Mouse (Mus musculus): ENCODE measurements around the gene Drc1. TPM values are rescaled to one million over a fixed set of nuclear protein-coding genes. Genes with fewer than 3 reads are reported as not detected.

Drc1 gene
- 3.3 and 3.7 TPM in 2 replicates for polyA plus RNA-seq (2014; fragmentation: Nextera tagmentation; extraction: Ambion mirVana)

GRCm38 (mm10) chr5:30281291-30281732 is at the start of gene Drc1:
TSS of gene Drc1 (plus strand) at chr5:30281388.
- WGBS: 3% methylated on average over 26 of the region's 26 CpGs

DNA sequence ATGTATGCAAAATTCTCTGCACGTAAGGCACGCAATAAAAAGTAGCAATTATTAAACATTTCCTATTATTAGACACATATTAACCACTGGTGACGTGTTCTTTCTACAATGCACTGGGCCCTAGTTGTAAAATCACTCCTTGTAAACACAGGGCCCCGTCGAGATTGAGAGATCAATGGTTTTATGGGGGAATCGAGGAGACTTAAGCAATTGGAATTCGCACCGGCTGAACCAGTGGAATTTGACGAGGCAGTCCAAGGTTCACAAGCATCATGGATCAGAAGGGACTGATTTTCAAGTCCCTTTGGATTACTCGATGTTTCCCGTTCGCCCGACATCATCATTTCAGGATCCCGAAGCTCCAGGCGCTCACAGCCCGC is 49.3 kb upstream of the Drc1 start:
- H3K4me2 ChIP-seq (ENCODE audit: low read depth, low read length): peak overlapping the region; percentile 85
- WGBS: 37% methylated on average over 16 of the region's 16 CpGs
- H3K36me3 ChIP-seq (ENCODE audit: control insufficient read depth, insufficient read depth, low read length): no peaks in the 10 kb centered on the region
- H3K9me3 ChIP-seq (ENCODE audit: control insufficient read depth, low read length): no peaks in the 10 kb centered on the region
- H3K9ac ChIP-seq (replicated peaks; ENCODE audit: low read depth, low read length): peak overlapping the region; percentile 70
- H3K27me3 ChIP-seq (ENCODE audit: control insufficient read depth, insufficient read depth, low read length): no peaks in the 10 kb centered on the region
- H3K27ac ChIP-seq (ENCODE audit: low read depth, low read length): peak overlapping the region; percentile 89
- H3K4me1 ChIP-seq (ENCODE audit: control insufficient read depth, insufficient read depth, low read length): peaks cover 23% of the 10 kb centered on the region
- peak overlapping the region; percentile 73 for H3K4me3 ChIP-seq (ENCODE audit: low read depth, low read length)
- no peak for ATAC-seq (ENCODE audit: low read depth)

More at GRCm38 (mm10) chr5:30281291-30281732, at the start of gene Drc1:
- Histone ChIP-seq H3K4me3 (ENCODE audit: low read depth, low read length) (peak within 1 kb of the TSS; percentile 46), H3K4me1 (ENCODE audit: control insufficient read depth, insufficient read depth, low read length) (peaks cover 3% of the 10 kb centered on the region; the same call in 1 of the 2 replicates), H3K9ac (replicated peaks; ENCODE audit: low read depth, low read length) (peak within 1 kb of the TSS; percentile 60), H3K4me2 (ENCODE audit: low read depth, low read length) (peak within 1 kb of the TSS; percentile 56), H3K27ac (ENCODE audit: low read depth, low read length) (no peak within 1 kb of the TSS), H3K9me3 (ENCODE audit: control insufficient read depth, low read length) (no peaks in the 10 kb centered on the region), H3K27me3 (ENCODE audit: control insufficient read depth, insufficient read depth, low read length) (no peaks in the 10 kb centered on the region), H3K36me3 (ENCODE audit: control insufficient read depth, insufficient read depth, low read length) (no peaks in the 10 kb centered on the region)
- peak; percentile 95 for ATAC-seq (ENCODE audit: low read depth)

DNA sequence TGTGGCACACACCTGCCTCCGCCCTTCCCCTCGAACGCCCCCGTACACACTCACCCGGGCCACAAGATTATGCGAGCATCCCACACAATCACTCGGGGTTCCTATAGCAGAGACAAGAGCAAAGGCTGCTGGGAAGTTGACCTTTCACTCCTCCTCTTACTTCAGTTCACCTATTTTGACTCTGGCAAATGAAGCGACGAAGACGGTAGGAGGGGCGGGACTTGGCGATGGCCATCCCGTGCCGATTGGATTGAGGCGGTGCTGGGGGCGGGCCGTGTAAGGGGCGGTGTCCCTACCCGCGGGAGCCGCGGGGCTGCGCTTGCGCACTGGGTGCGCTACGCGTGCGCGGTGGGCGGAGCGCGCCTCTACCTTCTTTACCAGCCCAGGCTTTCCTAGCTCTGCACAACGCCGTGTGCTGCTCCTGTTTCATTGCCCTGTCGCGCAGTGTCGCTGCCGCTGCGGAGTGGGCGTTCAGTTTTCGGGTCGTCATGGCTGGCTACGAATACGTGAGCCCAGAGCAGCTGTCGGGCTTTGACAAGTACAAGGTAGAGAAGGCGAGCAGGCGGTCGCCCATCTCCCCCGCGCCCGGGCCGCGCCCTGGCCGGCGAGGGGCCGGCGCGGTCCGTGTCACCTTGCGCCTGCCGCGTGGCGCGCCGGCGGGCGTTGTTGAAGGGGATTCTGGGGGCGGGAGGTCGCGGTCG is 48.8 kb upstream of the Drc1 start, which contains the start of gene Selenoi:
Gene Selenoi (plus strand): TSS at position 311 of the 701 bp plus-strand sequence.
- H3K27me3 ChIP-seq (ENCODE audit: control insufficient read depth, insufficient read depth, low read length): no peaks in the 10 kb centered on the region
- H3K4me1 ChIP-seq (ENCODE audit: control insufficient read depth, insufficient read depth, low read length): peaks cover 23% of the 10 kb centered on the region
- no peaks in the 10 kb centered on the region for H3K36me3 ChIP-seq (ENCODE audit: control insufficient read depth, insufficient read depth, low read length)
- peak within 1 kb of the TSS; percentile 73 for H3K4me3 ChIP-seq (ENCODE audit: low read depth, low read length)
- H3K9ac ChIP-seq (replicated peaks; ENCODE audit: low read depth, low read length): peak within 1 kb of the TSS; percentile 70
- ATAC-seq (ENCODE audit: low read depth): peak; percentile 99
- H3K4me2 ChIP-seq (ENCODE audit: low read depth, low read length): peak within 1 kb of the TSS; percentile 85
- H3K27ac ChIP-seq (ENCODE audit: low read depth, low read length): peak within 1 kb of the TSS; percentile 89
- whole genome bisulfite sequencing: 2% methylated on average over 65 of the region's 71 CpGs
- H3K9me3 ChIP-seq (ENCODE audit: control insufficient read depth, low read length): no peaks in the 10 kb centered on the region

DNA sequence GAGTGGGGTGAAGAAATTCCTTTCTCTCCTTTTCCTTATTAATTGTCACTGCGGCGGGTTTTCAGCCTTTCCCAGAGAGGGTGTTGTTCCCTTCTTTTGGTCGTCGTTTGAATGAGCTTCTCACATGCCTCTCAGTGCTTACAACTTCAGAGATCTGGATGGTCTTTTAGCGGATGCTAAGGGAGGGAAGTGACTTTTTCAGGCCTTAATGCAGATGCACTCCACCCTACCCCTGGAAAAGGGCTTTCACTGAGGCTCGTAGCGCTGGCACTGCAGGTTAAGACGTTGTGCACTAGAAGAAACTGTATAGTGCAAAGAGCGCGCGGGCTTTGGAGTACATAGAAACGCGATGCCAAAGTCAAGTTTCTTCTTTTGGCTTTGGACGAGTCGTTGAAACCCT is 48.1 kb upstream of the Drc1 start:
- Histone ChIP-seq H3K4me3 (ENCODE audit: low read depth, low read length) (peak overlapping the region; percentile 73), H3K27me3 (ENCODE audit: control insufficient read depth, insufficient read depth, low read length) (no peaks in the 10 kb centered on the region), H3K4me1 (ENCODE audit: control insufficient read depth, insufficient read depth, low read length) (peaks cover 23% of the 10 kb centered on the region), H3K9me3 (ENCODE audit: control insufficient read depth, low read length) (no peaks in the 10 kb centered on the region), H3K4me2 (ENCODE audit: low read depth, low read length) (peak overlapping the region; percentile 85), H3K36me3 (ENCODE audit: control insufficient read depth, insufficient read depth, low read length) (no peaks in the 10 kb centered on the region), H3K9ac (replicated peaks; ENCODE audit: low read depth, low read length) (peak overlapping the region; percentile 69), H3K27ac (ENCODE audit: low read depth, low read length) (peak overlapping the region; percentile 89)
- WGBS: 2% methylated on average over 15 of the region's 15 CpGs
- 0 out of 2 replicates have a peak, but pooled peaks have one; percentile 0 for ATAC-seq (ENCODE audit: low read depth)

DNA sequence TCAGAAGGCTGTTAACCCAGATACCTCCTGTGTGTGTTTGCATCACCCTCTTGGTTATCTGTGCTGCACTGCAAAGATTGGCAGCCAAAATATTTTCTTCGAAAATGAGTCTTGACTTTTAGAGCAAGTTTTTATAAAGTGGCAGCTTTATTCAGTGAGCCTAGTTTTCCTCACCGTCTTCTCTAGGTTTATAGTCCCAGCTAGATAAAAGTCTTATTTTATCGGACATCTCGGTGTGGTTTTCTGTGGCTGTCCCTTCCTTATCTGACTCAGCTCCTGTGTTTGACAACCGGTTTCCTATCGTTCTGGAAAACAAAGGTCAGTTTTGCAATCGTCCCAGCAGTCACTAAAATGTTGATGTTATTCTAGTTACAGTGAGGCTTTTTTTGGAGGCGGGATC is 47.2 kb upstream of the Drc1 start:
- H3K4me1 ChIP-seq (ENCODE audit: control insufficient read depth, insufficient read depth, low read length): peaks cover 23% of the 10 kb centered on the region
- peak overlapping the region; percentile 73 for H3K4me3 ChIP-seq (ENCODE audit: low read depth, low read length)
- no peaks in the 10 kb centered on the region for H3K9me3 ChIP-seq (ENCODE audit: control insufficient read depth, low read length)
- H3K27ac ChIP-seq (ENCODE audit: low read depth, low read length): no peak overlapping the region
- H3K36me3 ChIP-seq (ENCODE audit: control insufficient read depth, insufficient read depth, low read length): no peaks in the 10 kb centered on the region
- WGBS: 69% methylated on average over 8 of the region's 8 CpGs
- peak overlapping the region; percentile 69; the same call in 1 of the 2 replicates for H3K9ac ChIP-seq (replicated peaks; ENCODE audit: low read depth, low read length)
- peak overlapping the region; percentile 85 for H3K4me2 ChIP-seq (ENCODE audit: low read depth, low read length)
- ATAC-seq (ENCODE audit: low read depth): no peak
- H3K27me3 ChIP-seq (ENCODE audit: control insufficient read depth, insufficient read depth, low read length): no peaks in the 10 kb centered on the region

DNA sequence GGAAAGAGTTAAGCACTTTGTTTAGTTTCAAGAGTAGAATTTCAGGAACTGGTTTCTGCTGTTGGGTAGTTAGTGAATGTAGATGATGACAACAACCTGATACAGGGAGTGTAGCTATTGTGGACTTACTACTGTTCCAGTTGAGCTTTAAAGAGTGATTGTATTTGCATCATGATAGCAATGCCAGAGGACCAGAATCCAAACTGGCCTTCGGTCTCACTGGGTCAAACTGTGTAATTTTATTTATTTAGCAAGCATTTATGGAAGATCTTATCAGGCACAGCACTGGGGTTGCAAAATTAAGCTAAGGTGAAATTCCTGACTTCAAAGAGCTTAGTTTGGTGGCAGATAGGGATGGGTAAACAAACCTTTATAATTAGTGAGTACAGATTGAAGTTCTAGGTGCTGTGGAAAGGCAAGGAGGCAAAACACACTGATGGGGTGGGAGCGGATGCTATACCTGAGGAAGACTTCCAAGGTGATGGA is 45.5 kb upstream of the Drc1 start:
- no peak for ATAC-seq (ENCODE audit: low read depth)
- H3K9me3 ChIP-seq (ENCODE audit: control insufficient read depth, low read length): no peaks in the 10 kb centered on the region
- no peak overlapping the region for H3K27ac ChIP-seq (ENCODE audit: low read depth, low read length)
- H3K4me3 ChIP-seq (ENCODE audit: low read depth, low read length): no peak overlapping the region
- WGBS: 97% methylated on average over 2 of the region's 2 CpGs
- no peak overlapping the region for H3K4me2 ChIP-seq (ENCODE audit: low read depth, low read length)
- peaks cover 23% of the 10 kb centered on the region for H3K4me1 ChIP-seq (ENCODE audit: control insufficient read depth, insufficient read depth, low read length)
- H3K27me3 ChIP-seq (ENCODE audit: control insufficient read depth, insufficient read depth, low read length): no peaks in the 10 kb centered on the region
- no peaks in the 10 kb centered on the region for H3K36me3 ChIP-seq (ENCODE audit: control insufficient read depth, insufficient read depth, low read length)
- no peak overlapping the region for H3K9ac ChIP-seq (replicated peaks; ENCODE audit: low read depth, low read length)

- Histone ChIP-seq H3K4me2 (ENCODE audit: low read depth, low read length) (no peak overlapping the region), H3K9me3 (ENCODE audit: control insufficient read depth, low read length) (no peaks in the 10 kb centered on the region), H3K4me1 (ENCODE audit: control insufficient read depth, insufficient read depth, low read length) (peaks cover 18% of the 10 kb centered on the region), H3K9ac (replicated peaks; ENCODE audit: low read depth, low read length) (no peak overlapping the region), H3K36me3 (ENCODE audit: control insufficient read depth, insufficient read depth, low read length) (no peaks in the 10 kb centered on the region), H3K27me3 (ENCODE audit: control insufficient read depth, insufficient read depth, low read length) (no peaks in the 10 kb centered on the region), H3K27ac (ENCODE audit: low read depth, low read length) (no peak overlapping the region), H3K4me3 (ENCODE audit: low read depth, low read length) (no peak overlapping the region)
- no peak for ATAC-seq (ENCODE audit: low read depth)
- WGBS: 96% methylated on average over 5 of the region's 5 CpGs
Measured at GRCm38 (mm10) chr5:30238533-30238932, 42.7 kb upstream of the Drc1 start.

GRCm38 (mm10) chr5:30240552-30240951 is 40.6 kb upstream of the Drc1 start:
- Histone ChIP-seq H3K4me2 (ENCODE audit: low read depth, low read length) (no peak overlapping the region), H3K9ac (replicated peaks; ENCODE audit: low read depth, low read length) (no peak overlapping the region), H3K27me3 (ENCODE audit: control insufficient read depth, insufficient read depth, low read length) (no peaks in the 10 kb centered on the region), H3K36me3 (ENCODE audit: control insufficient read depth, insufficient read depth, low read length) (no peaks in the 10 kb centered on the region), H3K9me3 (ENCODE audit: control insufficient read depth, low read length) (no peaks in the 10 kb centered on the region), H3K4me1 (ENCODE audit: control insufficient read depth, insufficient read depth, low read length) (peaks cover 12% of the 10 kb centered on the region; the same call in 1 of the 2 replicates), H3K4me3 (ENCODE audit: low read depth, low read length) (no peak overlapping the region), H3K27ac (ENCODE audit: low read depth, low read length) (no peak overlapping the region)
- 87% methylated on average over 7 of the region's 7 CpGs for WGBS
- no peak for ATAC-seq (ENCODE audit: low read depth)

DNA sequence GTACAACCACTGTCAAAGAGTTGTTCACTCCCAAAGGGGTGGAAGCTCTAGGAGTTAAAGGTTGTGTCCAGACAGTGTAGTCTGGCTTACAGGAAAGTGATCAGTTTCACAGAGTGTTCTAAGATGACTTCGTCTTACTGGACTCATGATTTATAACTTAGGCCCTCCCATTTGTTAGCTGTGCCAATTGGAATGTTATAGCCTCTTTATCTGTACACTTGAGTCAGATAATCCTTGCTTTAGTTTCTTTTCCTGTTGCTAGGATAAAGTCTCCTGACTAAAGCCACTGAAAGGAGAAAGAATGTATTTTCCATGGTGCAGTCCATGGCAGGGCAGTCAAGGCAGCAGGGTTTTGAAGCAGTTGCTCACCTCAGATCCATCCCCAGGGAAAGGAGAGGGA is 38.8 kb upstream of the Drc1 start:
- Histone ChIP-seq H3K9me3 (ENCODE audit: control insufficient read depth, low read length) (no peaks in the 10 kb centered on the region), H3K4me2 (ENCODE audit: low read depth, low read length) (no peak overlapping the region), H3K4me3 (ENCODE audit: low read depth, low read length) (no peak overlapping the region), H3K4me1 (ENCODE audit: control insufficient read depth, insufficient read depth, low read length) (peaks cover 12% of the 10 kb centered on the region; the same call in 1 of the 2 replicates), H3K27ac (ENCODE audit: low read depth, low read length) (no peak overlapping the region), H3K36me3 (ENCODE audit: control insufficient read depth, insufficient read depth, low read length) (no peaks in the 10 kb centered on the region), H3K27me3 (ENCODE audit: control insufficient read depth, insufficient read depth, low read length) (no peaks in the 10 kb centered on the region), H3K9ac (replicated peaks; ENCODE audit: low read depth, low read length) (no peak overlapping the region)
- 46% methylated on average over 1 of the region's 1 CpGs for WGBS
- no peak for ATAC-seq (ENCODE audit: low read depth)
